Mouse (Mus musculus) C2C12 (cell line): ENCODE results near the gene Gnat1.

ENCODE experiments used
- CEBPB ChIP-seq: IDR thresholded peaks from one replicate; pipeline ENCODE4 v1.6.1; 2011; ENCODE audit warnings: low read depth, mild to moderate bottlenecking, control low read depth, moderate library complexity
- CTCF ChIP-seq: IDR thresholded peaks from one replicate; pipeline ENCODE4 v1.5.1; 2011; ENCODE audit not compliant: control insufficient read depth, insufficient read depth, insufficient read length
- FOSL1 ChIP-seq: IDR thresholded peaks from one replicate; pipeline ENCODE4 v1.8.0; 2011; ENCODE audit warnings: mild to moderate bottlenecking, low read length; ENCODE audit not compliant: poor library complexity, insufficient read depth, severe bottlenecking
- MAX ChIP-seq: IDR thresholded peaks from one replicate; pipeline ENCODE4 v1.6.1; 2011; ENCODE audit warnings: mild to moderate bottlenecking, control low read depth
- MYOD1 ChIP-seq: IDR thresholded peaks from one replicate; pipeline ENCODE4 v1.6.1; 2011; ENCODE audit warnings: low read depth; ENCODE audit not compliant: control insufficient read depth, insufficient read length
- MYOG ChIP-seq: IDR thresholded peaks from one replicate; pipeline ENCODE4 v1.6.1; 2011; ENCODE audit not compliant: control insufficient read depth, insufficient read length; ENCODE audit errors: extremely low read depth
- USF1 ChIP-seq: IDR thresholded peaks from one replicate; pipeline ENCODE4 v1.6.1; 2011; ENCODE audit warnings: low read depth, mild to moderate bottlenecking, control low read depth, moderate library complexity

GRCm38 (mm10) chr9:107685231-107685981, 5.9 kb upstream of the Gnat1 start:
- TF ChIP-seq MAX = no peak
- peak; percentile 70 for TF ChIP-seq CTCF
- no peak for TF ChIP-seq FOSL1
- TF ChIP-seq USF1 = no peak
- no peak for TF ChIP-seq MYOD1
- no peak for TF ChIP-seq CEBPB
- TF ChIP-seq MYOG = no peak
